Mouse (Mus musculus) liver, embryonic 14.5 days (tissue): Measurements from ENCODE around the gene Itpr3. TPM values are rescaled to one million over a fixed set of nuclear protein-coding genes. Genes with fewer than 3 reads are reported as not detected.

Experiments used
- ATAC-seq: fragments of 200-750 bp; cut with Nextera tagmentation; 2 replicates; pipeline ENCODE4 v1.8.0; 2017; ENCODE audit warnings: moderate number of reproducible peaks, mild to moderate bottlenecking, moderate library complexity; ENCODE audit not compliant: insufficient read depth
- DNase-seq, 3 experiments: peaks; one replicate each; pipeline ENCODE4 v3.0.0-alpha.2; 2012 to 2013; ENCODE audit warnings: low read depth in 3 of 3, low spot score in 3 of 3
- H3K27ac ChIP-seq: fragments of 300-500 bp; sonication (generic); 2 replicates; pipeline ENCODE4 v1.5.1; 2014; ENCODE audit warnings: moderate library complexity, mild to moderate bottlenecking, control low read depth, inconsistent platforms
- H3K27me3 ChIP-seq: fragments of 300-500 bp; sonication (generic); 2 replicates; pipeline ENCODE4 v1.6.1; 2014; ENCODE audit warnings: mild to moderate bottlenecking, low read length, moderate library complexity; ENCODE audit not compliant: control insufficient read depth, insufficient read depth
- H3K36me3 ChIP-seq: fragments of 300-500 bp; sonication (generic); replicated peaks from 2 replicates; pipeline ENCODE4 v1.6.1; 2014; ENCODE audit warnings: low read depth; ENCODE audit not compliant: control insufficient read depth, insufficient read depth
- H3K4me1 ChIP-seq, 2 experiments: fragments of 200-500 bp in 1 of 2; fragments of 300-500 bp in 1 of 2; sonication (generic) in 1 of 2; replicated peaks; 2 replicates each; pipeline ENCODE4 v1.6.1; 2012 to 2014; ENCODE audit warnings: antibody characterized with exemption in 1 of 2, inconsistent platforms in 1 of 2, low read length in 1 of 2; ENCODE audit not compliant: control insufficient read depth in 2 of 2, insufficient read depth in 2 of 2
- H3K4me2 ChIP-seq: fragments of 300-500 bp; sonication (generic); 2 replicates; pipeline ENCODE4 v1.6.1; 2014; ENCODE audit warnings: low read depth, mild to moderate bottlenecking, control low read depth, moderate library complexity
- H3K4me3 ChIP-seq, 2 experiments: fragments of 200-500 bp in 1 of 2; fragments of 300-500 bp in 1 of 2; sonication (generic) in 1 of 2; 2 replicates each; pipeline ENCODE4 v1.5.1; 2012 to 2014; ENCODE audit warnings: low read depth in 2 of 2, low read length in 2 of 2, mild to moderate bottlenecking in 2 of 2, control low read depth in 1 of 2, inconsistent platforms in 1 of 2, moderate library complexity in 1 of 2; ENCODE audit not compliant: insufficient read depth in 1 of 2
- H3K9ac ChIP-seq: fragments of 300-500 bp; sonication (generic); replicated peaks from 2 replicates; pipeline ENCODE4 v1.6.1; 2014; ENCODE audit warnings: mild to moderate bottlenecking, control low read depth, moderate library complexity
- H3K9me3 ChIP-seq: fragments of 300-500 bp; sonication (generic); 2 replicates; pipeline ENCODE4 v1.6.1; 2016; ENCODE audit warnings: low read length, mixed read lengths; ENCODE audit not compliant: control insufficient read depth
- CTCF ChIP-seq: IDR thresholded peaks from 2 replicates; pipeline ENCODE4 v1.5.1; 2016; ENCODE audit warnings: antibody characterized with exemption, low read depth, control low read depth
- EP300 ChIP-seq: IDR thresholded peaks from 2 replicates; pipeline ENCODE4 v1.6.1; 2016; ENCODE audit warnings: antibody characterized with exemption, low read depth
- WGBS: fragments of 180-500 bp; shearing (Covaris S2); extraction: QIAGEN DNeasy Blood & Tissue Kit; methylation state at CpG from one replicate; pipeline ENCODE4 v1.1.7; 2014; ENCODE audit not compliant: insufficient replicate concordance; 5-methylcytosine and 5-hydroxymethylcytosine counted together
- polyA plus RNA-seq, 2 experiments: library from polyadenylated mRNA; depleted of rRNA in 1 of 2; stranded (reverse) in 1 of 2; unstranded in 1 of 2; fragments of >200 nt; fragmentation: Nextera tagmentation in 1 of 2; extraction: Ambion mirVana in 1 of 2; gene quantifications; 2 replicates each; pipeline versions ENCODE4 v1.2.1 to v1.2.3; 2012 to 2014

Gene Itpr3
- polyA plus RNA-seq, 2 experiments: 0.53 to 0.96 TPM

GRCm38 (mm10) chr17:27070913-27071312 is 13.8 kb downstream of the Itpr3 start:
- no peaks in the 10 kb centered on the region for H3K9me3 ChIP-seq
- no peak for DNase-seq
- no peaks in the 10 kb centered on the region for H3K36me3 ChIP-seq
- H3K4me3 ChIP-seq: no peak overlapping the region
- 76% methylated on average over 7 of the region's 7 CpGs for WGBS
- no peaks in the 10 kb centered on the region for H3K27me3 ChIP-seq
- H3K4me1 ChIP-seq: peaks cover 0 to 4% of the 10 kb centered on the region in 2 experiments; a peak in 1 of 4 replicates
- H3K4me2 ChIP-seq: no peak overlapping the region
- H3K27ac ChIP-seq: no peak overlapping the region
- no peak for TF ChIP-seq CTCF
- no peak for TF ChIP-seq EP300
- H3K9ac ChIP-seq: no peak overlapping the region
- ATAC-seq: no peak

GRCm38 (mm10) chr17:27071630-27072029 is 14.5 kb downstream of the Itpr3 start:
- H3K36me3 ChIP-seq: no peaks in the 10 kb centered on the region
- DNase-seq: no peak
- H3K9ac ChIP-seq: no peak overlapping the region
- peaks cover 0 to 2% of the 10 kb centered on the region in 2 experiments; a peak in 1 of 4 replicates for H3K4me1 ChIP-seq
- no peak for ATAC-seq
- WGBS: 32% methylated on average over 6 of the region's 6 CpGs
- no peak overlapping the region for H3K4me2 ChIP-seq
- H3K9me3 ChIP-seq: no peaks in the 10 kb centered on the region
- no peaks in the 10 kb centered on the region for H3K27me3 ChIP-seq
- no peak overlapping the region for H3K4me3 ChIP-seq
- TF ChIP-seq CTCF (peak; percentile 75), EP300 (no peak)
- no peak overlapping the region for H3K27ac ChIP-seq

GRCm38 (mm10) chr17:27072363-27072762 is 15.3 kb downstream of the Itpr3 start:
- peaks cover 0 to 2% of the 10 kb centered on the region in 2 experiments; a peak in 1 of 4 replicates for H3K4me1 ChIP-seq
- ATAC-seq: no peak
- no peak overlapping the region for H3K4me3 ChIP-seq
- no peak overlapping the region for H3K9ac ChIP-seq
- no peak overlapping the region for H3K4me2 ChIP-seq
- H3K27ac ChIP-seq: no peak overlapping the region
- 74% methylated on average over 8 of the region's 8 CpGs for WGBS
- no peak for DNase-seq
- H3K27me3 ChIP-seq: no peaks in the 10 kb centered on the region
- no peaks in the 10 kb centered on the region for H3K9me3 ChIP-seq
- TF ChIP-seq EP300 (no peak), CTCF (no peak)
- no peaks in the 10 kb centered on the region for H3K36me3 ChIP-seq

- H3K36me3 ChIP-seq: no peaks in the 10 kb centered on the region
- TF ChIP-seq EP300 (no peak), CTCF (no peak)
- WGBS: 65% methylated on average over 5 of the region's 5 CpGs
- no peak overlapping the region for H3K27ac ChIP-seq
- no peaks in the 10 kb centered on the region; the same call in 1 of the 2 replicates for H3K9me3 ChIP-seq
- H3K4me3 ChIP-seq: no peak overlapping the region
- ATAC-seq (no peak), DNase-seq (no peak)
- H3K27me3 ChIP-seq: no peaks in the 10 kb centered on the region
- H3K4me2 ChIP-seq: no peak overlapping the region
- H3K4me1 ChIP-seq: peaks cover 0 to 2% of the 10 kb centered on the region in 2 experiments; a peak in 1 of 4 replicates
- H3K9ac ChIP-seq: no peak overlapping the region
Measured at GRCm38 (mm10) chr17:27073126-27073525, 16.0 kb downstream of the Itpr3 start.

GRCm38 (mm10) chr17:27073778-27074177 is 16.7 kb downstream of the Itpr3 start:
- Histone ChIP-seq H3K4me1 (peaks cover 0 to 2% of the 10 kb centered on the region in 2 experiments; a peak in 1 of 4 replicates), H3K36me3 (no peaks in the 10 kb centered on the region), H3K27ac (no peak overlapping the region), H3K27me3 (no peaks in the 10 kb centered on the region), H3K9ac (no peak overlapping the region), H3K9me3 (no peaks in the 10 kb centered on the region; the same call in 1 of the 2 replicates), H3K4me2 (no peak overlapping the region), H3K4me3 (no peak overlapping the region)
- DNase-seq (no peak), ATAC-seq (no peak)
- 54% methylated on average over 9 of the region's 9 CpGs for WGBS
- TF ChIP-seq EP300 (no peak), CTCF (no peak)
